Mouse (Mus musculus): ENCODE measurements at regions not wholly inside any gene's neighbourhood (a gene's known extent, or its start where the extent isn't known, plus 50 kb on each side); places are given as distances from the start of the nearest gene placed in this dataset.

- ATAC-seq (replicated peaks; ENCODE audit: poor library complexity, severe bottlenecking), result no peak
Observed at GRCm38 (mm10) chr10:109188252-109188651, 177.5 kb upstream of the Syt1 start.

- no peak for ATAC-seq (replicated peaks; ENCODE audit: poor library complexity, severe bottlenecking)
Observed at GRCm38 (mm10) chr10:109185243-109185642, 174.5 kb upstream of the Syt1 start.

- ATAC-seq (replicated peaks; ENCODE audit: poor library complexity, severe bottlenecking), result no peak
Observed at GRCm38 (mm10) chr10:109180527-109180926, 169.7 kb upstream of the Syt1 start.

GRCm38 (mm10) chr10:109160730-109161129, 149.9 kb upstream of the Syt1 start:
- no peak for ATAC-seq (replicated peaks; ENCODE audit: poor library complexity, severe bottlenecking)

- ATAC-seq (replicated peaks; ENCODE audit: poor library complexity, severe bottlenecking), result no peak
Observed at GRCm38 (mm10) chr10:109155768-109156167, 145.0 kb upstream of the Syt1 start.

GRCm38 (mm10) chr10:109140421-109140938, 129.7 kb upstream of the Syt1 start:
- ATAC-seq (replicated peaks; ENCODE audit: poor library complexity, severe bottlenecking), result no peak

- ATAC-seq (replicated peaks; ENCODE audit: poor library complexity, severe bottlenecking), result peak; percentile 73
Observed at GRCm38 (mm10) chr10:109136763-109137732, 126.3 kb upstream of the Syt1 start.

GRCm38 (mm10) chr10:109134521-109134920, 123.7 kb upstream of the Syt1 start:
- ATAC-seq (replicated peaks; ENCODE audit: poor library complexity, severe bottlenecking), result no peak

GRCm38 (mm10) chr10:109132091-109132573, 121.3 kb upstream of the Syt1 start:
- no peak for ATAC-seq (replicated peaks; ENCODE audit: poor library complexity, severe bottlenecking)

GRCm38 (mm10) chr10:109129552-109130110, 118.8 kb upstream of the Syt1 start:
- ATAC-seq (replicated peaks; ENCODE audit: poor library complexity, severe bottlenecking), result no peak

- no peak for ATAC-seq (replicated peaks; ENCODE audit: poor library complexity, severe bottlenecking)
Observed at GRCm38 (mm10) chr10:109129068-109129467, 118.3 kb upstream of the Syt1 start.

GRCm38 (mm10) chr10:109126699-109127098, 115.9 kb upstream of the Syt1 start:
- no peak for ATAC-seq (replicated peaks; ENCODE audit: poor library complexity, severe bottlenecking)

GRCm38 (mm10) chr10:109117143-109117542, 106.4 kb upstream of the Syt1 start:
- no peak for ATAC-seq (replicated peaks; ENCODE audit: poor library complexity, severe bottlenecking)

- ATAC-seq (replicated peaks; ENCODE audit: poor library complexity, severe bottlenecking), result no peak
Observed at GRCm38 (mm10) chr10:109115013-109115627, 104.3 kb upstream of the Syt1 start.

GRCm38 (mm10) chr10:109105781-109106180, 95.0 kb upstream of the Syt1 start:
- ATAC-seq (replicated peaks; ENCODE audit: poor library complexity, severe bottlenecking), result no peak

GRCm38 (mm10) chr10:109092219-109092618, 81.4 kb upstream of the Syt1 start:
- no peak for ATAC-seq (replicated peaks; ENCODE audit: poor library complexity, severe bottlenecking)

- no peak for ATAC-seq (replicated peaks; ENCODE audit: poor library complexity, severe bottlenecking)
Observed at GRCm38 (mm10) chr10:109079773-109080172, 69.0 kb upstream of the Syt1 start.

GRCm38 (mm10) chr10:109074218-109074617, 63.4 kb upstream of the Syt1 start:
- no peak for ATAC-seq (replicated peaks; ENCODE audit: poor library complexity, severe bottlenecking)

Data from granulocyte monocyte progenitor cell, adult 5-6 weeks (primary cell).